Mouse (Mus musculus) spleen, adult 18-20 months (tissue): Measurements from ENCODE around the gene Abracl.

Experiments used
- DNase-seq, 2 experiments: peaks; one replicate each; pipeline ENCODE4 v3.0.0; 2022; ENCODE audit warnings: mixed read lengths in 2 of 2

Abracl gene

GRCm38 (mm10) chr10:18022741-18023347 lies at the start of gene Abracl:
Abracl (minus strand) TSS chr10:18023288.
- DNase-seq: peak; percentile 78 to 84

GRCm38 (mm10) chr10:18072871-18073270 lies 49.8 kb upstream of the Abracl start:
- DNase-seq: no peak

GRCm38 (mm10) chr10:18070616-18071015 lies 47.5 kb upstream of the Abracl start:
- no peak for DNase-seq

GRCm38 (mm10) chr10:18070144-18070543 lies 47.1 kb upstream of the Abracl start:
- no peak for DNase-seq

GRCm38 (mm10) chr10:18069576-18069975 lies 46.5 kb upstream of the Abracl start:
- no peak for DNase-seq

- no peak for DNase-seq
Measured at GRCm38 (mm10) chr10:18068880-18069279, 45.8 kb upstream of the Abracl start.

- DNase-seq: no peak
Measured at GRCm38 (mm10) chr10:18067761-18068446, 44.8 kb upstream of the Abracl start.

- DNase-seq: no peak
Measured at GRCm38 (mm10) chr10:18066031-18066439, 42.9 kb upstream of the Abracl start.

- no peak for DNase-seq
Measured at GRCm38 (mm10) chr10:18064606-18065228, 41.6 kb upstream of the Abracl start.

GRCm38 (mm10) chr10:18061533-18061932 lies 38.4 kb upstream of the Abracl start:
- DNase-seq: no peak

- no peak for DNase-seq
Measured at GRCm38 (mm10) chr10:18060778-18061177, 37.7 kb upstream of the Abracl start.

- DNase-seq: no peak
Measured at GRCm38 (mm10) chr10:18059807-18060206, 36.7 kb upstream of the Abracl start.

- no peak for DNase-seq
Measured at GRCm38 (mm10) chr10:18058681-18059338, 35.7 kb upstream of the Abracl start.

- DNase-seq: no peak
Measured at GRCm38 (mm10) chr10:18056391-18056745, 33.3 kb upstream of the Abracl start.

- no peak for DNase-seq
Measured at GRCm38 (mm10) chr10:18055696-18056390, 32.8 kb upstream of the Abracl start, which contains the start of gene Reps1. Reps1 (plus strand) TSS chr10:18055861.

GRCm38 (mm10) chr10:18055009-18055695 lies 32.1 kb upstream of the Abracl start:
- DNase-seq: peak; percentile 74 to 78

GRCm38 (mm10) chr10:18047380-18048146 lies 24.5 kb upstream of the Abracl start:
- DNase-seq: no peak

- no peak for DNase-seq
Measured at GRCm38 (mm10) chr10:18046380-18046779, 23.3 kb upstream of the Abracl start.

- DNase-seq: no peak
Measured at GRCm38 (mm10) chr10:18036849-18037248, 13.8 kb upstream of the Abracl start.

- no peak for DNase-seq
Measured at GRCm38 (mm10) chr10:18034408-18034807, 11.3 kb upstream of the Abracl start.

- DNase-seq: peak; percentile 46 to 61
Measured at GRCm38 (mm10) chr10:18022312-18022711, 776 bp downstream of the Abracl start.
